Mouse (Mus musculus): ENCODE measurements at regions not wholly inside any gene's neighbourhood (a gene's known extent, or its start where the extent isn't known, plus 50 kb on each side); places are given as distances from the start of the nearest gene placed in this dataset.
"Not testable (repeated sequence)": the region's sequence is repeated elsewhere in the genome, so short reads cannot be mapped to it uniquely, and the experiment has no call there.

DNA sequence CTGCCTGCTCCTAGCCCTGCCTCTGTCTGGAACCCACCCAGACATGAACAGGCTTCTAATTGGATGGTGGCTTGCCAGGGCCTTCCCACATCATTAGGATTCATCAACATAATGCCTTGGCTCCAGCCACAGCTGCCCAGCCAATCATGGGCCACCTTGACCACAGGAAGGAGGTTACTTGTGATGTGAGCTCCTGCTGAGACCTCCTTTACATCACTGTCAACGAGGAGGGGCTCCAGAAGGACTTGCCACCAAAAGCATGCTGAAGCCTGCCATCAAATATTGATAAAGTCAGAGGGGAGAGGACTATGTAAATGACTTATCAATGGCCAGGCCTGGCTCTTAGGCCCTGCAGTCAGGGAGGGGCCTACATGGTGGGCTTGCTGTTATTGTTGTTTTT, 175.6 kb downstream of the Map1s start:
- not testable (repeated sequence) for DNase-seq (ENCODE audit: low spot score)

DNA sequence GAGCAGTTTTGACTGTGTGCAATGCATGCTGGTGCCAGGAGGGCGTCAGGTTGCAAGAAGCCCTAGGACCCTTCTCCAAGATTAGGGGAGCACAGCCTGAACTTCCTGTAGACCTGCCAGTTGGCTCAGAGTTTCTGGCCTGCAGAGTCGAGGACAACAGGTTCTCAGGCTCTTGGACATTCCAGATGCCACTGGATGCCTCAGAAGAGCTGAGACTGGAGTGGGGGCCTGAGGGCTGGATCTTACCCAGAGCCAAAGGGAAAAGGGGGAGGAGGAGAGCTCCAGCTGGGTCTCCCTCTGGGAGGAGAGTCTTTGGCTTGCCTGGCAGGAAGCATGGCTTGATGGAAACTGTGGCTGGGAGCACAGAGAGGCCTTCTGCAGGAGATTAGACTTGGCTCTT, 145.4 kb upstream of the Myo9b start:
- not testable (repeated sequence) for DNase-seq (ENCODE audit: low spot score)

DNA sequence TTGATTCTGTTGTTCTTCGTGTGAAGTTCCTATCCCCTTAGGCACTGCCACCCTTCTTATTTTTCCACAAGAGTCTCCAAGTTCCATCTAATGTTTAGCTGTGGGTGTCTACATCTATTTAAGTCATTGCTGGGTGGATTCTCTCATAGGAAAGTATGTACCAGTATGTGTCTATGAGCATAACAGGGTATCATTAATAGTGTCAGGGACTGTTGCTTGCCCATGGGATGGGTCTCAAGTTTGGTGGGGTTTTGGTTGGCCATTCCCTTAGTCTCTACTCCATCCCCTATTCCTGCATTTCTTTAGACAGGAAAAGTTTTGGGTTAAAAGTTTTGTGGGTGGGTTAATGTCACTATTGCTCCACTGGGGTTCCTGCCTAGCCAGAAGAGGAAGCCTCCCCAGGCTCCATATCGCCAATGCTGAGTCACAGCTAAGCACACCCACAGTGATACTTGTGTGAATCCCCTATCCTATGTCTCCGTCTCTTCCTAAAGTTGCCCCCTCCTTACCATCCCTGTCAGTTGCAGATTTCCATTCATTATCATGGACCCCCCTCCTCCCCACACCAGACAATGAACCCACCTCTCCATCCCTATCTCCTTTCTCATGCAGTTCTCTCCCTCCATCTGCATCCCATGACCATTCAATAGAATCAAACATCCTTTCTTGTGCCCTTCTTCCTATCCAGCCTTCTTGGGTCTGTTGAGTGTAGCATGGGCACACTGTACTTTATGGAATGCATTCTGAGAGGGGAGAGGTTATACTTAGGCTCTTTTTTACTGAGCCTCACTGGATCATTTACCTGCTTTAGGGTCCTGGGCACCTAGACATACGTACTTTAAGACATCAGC, 141.9 kb upstream of the Myo9b start:
- DNase-seq (ENCODE audit: low spot score) = no peak

DNA sequence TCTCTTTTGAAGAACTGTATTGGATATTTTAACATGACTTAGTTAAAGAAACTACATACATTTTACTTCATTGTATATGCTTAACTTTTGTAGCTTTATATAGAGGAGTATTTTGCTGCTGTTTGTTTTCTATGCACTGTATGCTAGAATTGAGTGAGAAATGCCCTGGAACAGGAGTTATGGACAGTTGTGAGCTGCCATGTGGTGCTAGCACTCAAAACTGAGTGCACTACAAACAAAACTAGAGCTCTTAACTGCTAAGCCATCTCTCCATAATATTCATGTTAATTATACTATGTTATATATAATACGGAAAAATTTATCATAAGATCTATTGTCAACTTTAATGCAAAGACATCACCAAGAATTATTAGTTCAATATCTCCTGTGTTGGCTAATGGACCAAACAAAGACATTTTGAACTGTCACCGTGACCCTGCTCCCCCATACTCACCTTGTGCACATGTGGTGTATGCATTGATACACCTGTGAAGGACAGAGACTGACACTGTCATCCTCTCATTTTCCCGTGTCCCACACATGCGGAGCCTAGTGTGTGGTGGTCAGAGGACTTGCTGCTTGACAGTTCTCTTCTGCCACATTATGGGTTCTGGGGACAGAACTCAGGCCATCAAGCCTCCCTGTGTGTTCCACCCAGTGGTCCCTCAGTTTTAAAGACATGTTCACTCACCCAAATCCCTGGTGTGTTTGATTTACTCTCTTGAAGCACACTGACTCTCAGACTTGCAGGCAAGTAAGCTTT, 141.0 kb upstream of the Myo9b start:
- peak; percentile 21 for DNase-seq (ENCODE audit: low spot score)

GRCm38 (mm10) chr8:71132898-71133297, 139.6 kb upstream of the Myo9b start:
- DNase-seq (ENCODE audit: low spot score) = peak; percentile 14

DNA sequence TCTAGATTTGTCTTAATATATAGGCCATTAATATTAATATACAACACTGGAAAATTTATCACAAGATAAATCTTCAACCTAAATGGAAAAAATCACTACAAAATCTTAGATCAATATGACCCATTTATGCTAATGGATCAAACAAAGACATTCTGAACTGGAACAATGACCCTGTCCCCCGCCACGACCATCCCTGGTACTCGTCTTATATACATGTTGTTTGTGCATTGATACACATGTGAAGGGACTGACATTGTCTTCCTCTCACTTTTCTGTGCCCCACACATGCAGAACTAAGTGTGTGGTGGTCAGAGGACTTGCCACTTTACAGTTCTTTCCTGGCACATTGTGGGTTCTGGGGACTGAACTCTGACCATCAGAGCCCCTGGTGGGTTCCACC, 135.4 kb upstream of the Myo9b start:
- DNase-seq (ENCODE audit: low spot score) = not testable (repeated sequence)

GRCm38 (mm10) chr8:71142373-71142973, 130.0 kb upstream of the Myo9b start:
- not testable (repeated sequence) for DNase-seq (ENCODE audit: low spot score)

DNA sequence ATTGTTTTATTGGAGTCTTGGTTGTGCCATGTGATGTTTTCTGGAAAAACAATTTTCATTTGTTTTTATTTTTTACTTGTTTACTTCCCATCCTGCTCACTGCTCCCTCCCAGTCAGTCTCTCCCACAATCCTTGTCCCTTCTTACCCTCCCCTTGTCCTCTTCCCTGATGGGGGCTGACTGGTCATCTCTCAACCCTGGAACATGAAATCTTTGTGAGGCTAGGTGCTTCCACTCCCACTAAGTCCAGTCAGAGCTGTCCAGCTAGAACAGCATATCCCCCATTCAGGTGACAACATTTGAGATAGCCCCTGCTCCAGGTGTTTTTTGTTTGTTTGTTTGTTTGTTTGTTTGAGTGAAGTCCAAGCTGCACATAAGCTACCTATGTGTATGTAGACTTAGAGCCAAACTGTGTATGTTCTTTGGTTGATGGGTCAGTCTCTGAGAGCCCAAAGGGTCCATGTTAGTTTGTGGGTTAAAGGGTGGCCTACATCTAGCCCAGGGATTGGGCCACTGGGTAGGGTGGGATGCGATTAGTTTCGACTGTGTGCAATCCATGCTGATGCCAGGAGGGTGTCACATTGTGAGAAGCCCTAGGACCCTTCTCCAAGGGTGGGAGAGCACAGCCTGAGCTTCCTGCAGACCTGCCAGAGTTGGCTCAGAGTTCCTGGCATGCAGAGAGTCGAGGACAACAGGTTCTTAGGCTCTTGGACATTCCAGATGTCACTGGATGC, 100.9 kb upstream of the Myo9b start:
- DNase-seq (ENCODE audit: low spot score) = not testable (repeated sequence)

GRCm38 (mm10) chr8:71192939-71193338, 79.6 kb upstream of the Myo9b start:
- DNase-seq (ENCODE audit: low spot score) = not testable (repeated sequence)

GRCm38 (mm10) chr8:71195006-71195722, 77.3 kb upstream of the Myo9b start:
- not testable (repeated sequence) for DNase-seq (ENCODE audit: low spot score)

Measured in embryo, embryonic 10 days (tissue).